Mouse (Mus musculus) megakaryocyte, embryonic 14.5 days (primary cell): ENCODE measurements around the gene Cox17.

Source experiments
- FLI1 ChIP-seq: IDR thresholded peaks from 2 replicates; pipeline ENCODE4 v1.6.1; 2012; ENCODE audit warnings: low read length, inconsistent platforms, mixed read lengths
- GATA1 ChIP-seq: IDR thresholded peaks from 3 replicates; pipeline ENCODE4 v1.6.1; 2012; ENCODE audit warnings: mixed read lengths, low read length, inconsistent platforms, borderline replicate concordance

DNA sequence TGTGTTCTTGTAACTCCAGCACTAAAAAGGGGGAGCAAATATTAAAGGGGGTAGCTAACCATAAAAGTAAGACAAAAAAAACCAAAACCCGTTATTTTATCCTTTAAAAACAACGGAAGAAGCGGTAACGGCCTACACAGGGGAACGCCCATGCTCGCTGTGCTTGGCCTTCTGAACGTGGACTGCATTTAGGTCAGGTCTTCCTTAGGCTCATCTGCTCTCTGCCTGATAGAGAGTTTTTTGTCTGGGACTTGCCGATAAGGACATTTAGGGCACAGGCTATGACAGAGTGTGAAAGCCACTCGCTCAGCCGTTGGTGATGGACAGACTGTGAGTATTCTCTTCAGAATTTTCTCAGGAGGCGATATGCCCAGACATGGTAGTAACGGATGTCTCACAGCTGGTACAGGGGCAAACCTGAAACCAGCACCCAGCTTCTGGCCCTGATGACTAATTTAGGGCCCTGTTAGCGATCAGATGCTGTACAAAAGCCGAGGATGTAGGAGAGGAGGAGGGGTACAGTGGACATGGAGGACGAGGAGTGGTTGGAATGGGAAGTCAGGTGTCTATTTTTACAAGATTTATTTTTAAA is 25.0 kb downstream of the Cox17 start:
- TF ChIP-seq GATA1, result no peak
- TF ChIP-seq FLI1, result no peak
